Mouse (Mus musculus): ENCODE results near the gene Wfdc6a. TPM values are rescaled to one million over a fixed set of nuclear protein-coding genes. Genes with fewer than 3 reads are reported as not detected.
"Not testable (repeated sequence)": the region's sequence is repeated elsewhere in the genome, so short reads cannot be mapped to it uniquely, and the experiment has no call there.

Gene Wfdc6a
- polyA plus RNA-seq (2012; rRNA removed) (0.06 and 0.11 TPM in 2 replicates), polyA plus RNA-seq (2014; fragmentation: Nextera tagmentation; extraction: Ambion mirVana) (0.19 TPM in 1 of 2 replicates, not detected in the other)

GRCm38 (mm10) chr2:164585025-164585725, at the start of gene Wfdc6a:
Gene Wfdc6a (minus strand): TSS chr2:164585447.
- H3K4me1 ChIP-seq (replicated peaks; ENCODE audit: control insufficient read depth in 2 of 2, insufficient read depth in 2 of 2, low read length in 1 of 2); H3K27ac ChIP-seq; H3K27me3 ChIP-seq (ENCODE audit: control insufficient read depth, insufficient read depth, low read length); ATAC-seq (ENCODE audit: insufficient read depth); H3K9me3 ChIP-seq (ENCODE audit: control insufficient read depth, low read length); H3K4me2 ChIP-seq (ENCODE audit: low read depth); H3K4me3 ChIP-seq (ENCODE audit: insufficient read depth in 1 of 2, low read depth in 2 of 2, low read length in 2 of 2); H3K36me3 ChIP-seq (replicated peaks; ENCODE audit: control insufficient read depth, insufficient read depth, low read depth); DNase-seq (ENCODE audit: low read depth in 3 of 3, low spot score in 3 of 3); H3K9ac ChIP-seq (replicated peaks): not testable (repeated sequence)
- 60% methylated on average over 13 of the region's 13 CpGs for WGBS (ENCODE audit: insufficient replicate concordance)

- H3K36me3 ChIP-seq (replicated peaks; ENCODE audit: control insufficient read depth, insufficient read depth, low read depth) = no peaks in the 10 kb centered on the region
- no peak for ATAC-seq (ENCODE audit: insufficient read depth)
- no peak overlapping the region for H3K27ac ChIP-seq
- DNase-seq (ENCODE audit: low read depth in 3 of 3, low spot score in 3 of 3) = no peak
- WGBS (ENCODE audit: insufficient replicate concordance) = 62% methylated on average over 4 of the region's 4 CpGs
- H3K9me3 ChIP-seq (ENCODE audit: control insufficient read depth, low read length) = no peaks in the 10 kb centered on the region
- no peaks in the 10 kb centered on the region for H3K27me3 ChIP-seq (ENCODE audit: control insufficient read depth, insufficient read depth, low read length)
- H3K9ac ChIP-seq (replicated peaks) = no peak overlapping the region
- no peak overlapping the region for H3K4me3 ChIP-seq (ENCODE audit: insufficient read depth in 1 of 2, low read depth in 2 of 2, low read length in 2 of 2)
- no peak for TF ChIP-seq EP300 (IDR thresholded peaks at IDR 0.05; ENCODE audit: low read depth)
- TF ChIP-seq CTCF (IDR thresholded peaks at IDR 0.05; ENCODE audit: low read depth) = no peak
- no peak overlapping the region for H3K4me2 ChIP-seq (ENCODE audit: low read depth)
- H3K4me1 ChIP-seq (replicated peaks; ENCODE audit: control insufficient read depth in 2 of 2, insufficient read depth in 2 of 2, low read length in 1 of 2) = no peaks in the 10 kb centered on the region
Measured at GRCm38 (mm10) chr2:164621775-164622174, 36.5 kb upstream of the Wfdc6a start.

- no peak overlapping the region for H3K4me3 ChIP-seq (ENCODE audit: insufficient read depth in 1 of 2, low read depth in 2 of 2, low read length in 2 of 2)
- no peak overlapping the region for H3K4me2 ChIP-seq (ENCODE audit: low read depth)
- H3K9ac ChIP-seq (replicated peaks) = no peak overlapping the region
- WGBS (ENCODE audit: insufficient replicate concordance) = 54% methylated on average over 5 of the region's 5 CpGs
- H3K9me3 ChIP-seq (ENCODE audit: control insufficient read depth, low read length) = no peaks in the 10 kb centered on the region
- H3K4me1 ChIP-seq (replicated peaks; ENCODE audit: control insufficient read depth in 2 of 2, insufficient read depth in 2 of 2, low read length in 1 of 2) = no peaks in the 10 kb centered on the region
- no peak for DNase-seq (ENCODE audit: low read depth in 3 of 3, low spot score in 3 of 3)
- ATAC-seq (ENCODE audit: insufficient read depth) = no peak
- no peaks in the 10 kb centered on the region for H3K36me3 ChIP-seq (replicated peaks; ENCODE audit: control insufficient read depth, insufficient read depth, low read depth)
- TF ChIP-seq EP300 (IDR thresholded peaks at IDR 0.05; ENCODE audit: low read depth) (no peak), CTCF (IDR thresholded peaks at IDR 0.05; ENCODE audit: low read depth) (no peak)
- no peaks in the 10 kb centered on the region for H3K27me3 ChIP-seq (ENCODE audit: control insufficient read depth, insufficient read depth, low read length)
- H3K27ac ChIP-seq = no peak overlapping the region
Measured at GRCm38 (mm10) chr2:164619050-164619449, 33.8 kb upstream of the Wfdc6a start.

- ATAC-seq (ENCODE audit: insufficient read depth) (no peak), DNase-seq (ENCODE audit: low read depth in 3 of 3, low spot score in 3 of 3) (no peak)
- Histone ChIP-seq H3K27ac (no peak overlapping the region), H3K4me1 (replicated peaks; ENCODE audit: control insufficient read depth in 2 of 2, insufficient read depth in 2 of 2, low read length in 1 of 2) (no peaks in the 10 kb centered on the region), H3K27me3 (ENCODE audit: control insufficient read depth, insufficient read depth, low read length) (no peaks in the 10 kb centered on the region), H3K9me3 (ENCODE audit: control insufficient read depth, low read length) (no peaks in the 10 kb centered on the region), H3K36me3 (replicated peaks; ENCODE audit: control insufficient read depth, insufficient read depth, low read depth) (no peaks in the 10 kb centered on the region), H3K4me2 (ENCODE audit: low read depth) (no peak overlapping the region), H3K9ac (replicated peaks) (no peak overlapping the region), H3K4me3 (ENCODE audit: insufficient read depth in 1 of 2, low read depth in 2 of 2, low read length in 2 of 2) (no peak overlapping the region)
- TF ChIP-seq EP300 (IDR thresholded peaks at IDR 0.05; ENCODE audit: low read depth) = no peak
- TF ChIP-seq CTCF (IDR thresholded peaks at IDR 0.05; ENCODE audit: low read depth) = no peak
- 61% methylated on average over 3 of the region's 3 CpGs for WGBS (ENCODE audit: insufficient replicate concordance)
Measured at GRCm38 (mm10) chr2:164615386-164615785, 30.1 kb upstream of the Wfdc6a start.

- DNase-seq (ENCODE audit: low read depth in 3 of 3, low spot score in 3 of 3); H3K27ac ChIP-seq; H3K4me3 ChIP-seq (ENCODE audit: insufficient read depth in 1 of 2, low read depth in 2 of 2, low read length in 2 of 2); ATAC-seq (ENCODE audit: insufficient read depth); H3K9me3 ChIP-seq (ENCODE audit: control insufficient read depth, low read length); H3K4me2 ChIP-seq (ENCODE audit: low read depth); H3K9ac ChIP-seq (replicated peaks); H3K27me3 ChIP-seq (ENCODE audit: control insufficient read depth, insufficient read depth, low read length); H3K4me1 ChIP-seq (replicated peaks; ENCODE audit: control insufficient read depth in 2 of 2, insufficient read depth in 2 of 2, low read length in 1 of 2); H3K36me3 ChIP-seq (replicated peaks; ENCODE audit: control insufficient read depth, insufficient read depth, low read depth): not testable (repeated sequence)
- 49% methylated on average over 8 of the region's 8 CpGs for WGBS (ENCODE audit: insufficient replicate concordance)
Measured at GRCm38 (mm10) chr2:164613471-164613870, 28.2 kb upstream of the Wfdc6a start, which contains the start of the genes Wfdc6b and Wfdc8. Gene Wfdc6b (plus strand): TSS chr2:164613522. Gene Wfdc8 (minus strand): TSS chr2:164613626.

All from liver, embryonic 14.5 days (tissue).